Mouse (Mus musculus): ENCODE results near the gene Il12a. TPM values are rescaled to one million over a fixed set of nuclear protein-coding genes. Genes with fewer than 3 reads are reported as not detected.
"Not testable (repeated sequence)": the region's sequence is repeated elsewhere in the genome, so short reads cannot be mapped to it uniquely, and the experiment has no call there.

Il12a gene
- polyA plus RNA-seq, 1 experiment: 10.1 TPM

- peaks cover 3% of the 10 kb centered on the region; the same call in 1 of the 2 replicates for H3K9me3 ChIP-seq
- TF ChIP-seq GATA1 (IDR thresholded peaks at IDR 0.05; ENCODE audit: borderline replicate concordance, low read length) (no peak), FLI1 (IDR thresholded peaks at IDR 0.05; ENCODE audit: low read length) (no peak)
- H3K27me3 ChIP-seq (replicated peaks): peaks cover 10% of the 10 kb centered on the region
- no peaks in the 10 kb centered on the region for H3K36me3 ChIP-seq (replicated peaks; ENCODE audit: low read length)
- no peak overlapping the region for H3K4me3 ChIP-seq (replicated peaks)
- H3K4me1 ChIP-seq: peaks cover 14% of the 10 kb centered on the region; the same call in 1 of the 2 replicates
These were observed 28.9 kb downstream of the Il12a start for GRCm38 (mm10) chr3:68719229-68719819.

- Histone ChIP-seq H3K27me3 (replicated peaks) (peaks cover 10% of the 10 kb centered on the region), H3K4me3 (replicated peaks) (no peak overlapping the region), H3K9me3 (peaks cover 3% of the 10 kb centered on the region; the same call in 1 of the 2 replicates), H3K4me1 (peaks cover 14% of the 10 kb centered on the region; the same call in 1 of the 2 replicates), H3K36me3 (replicated peaks; ENCODE audit: low read length) (no peaks in the 10 kb centered on the region)
- TF ChIP-seq FLI1 (IDR thresholded peaks at IDR 0.05; ENCODE audit: low read length): no peak
- TF ChIP-seq GATA1 (IDR thresholded peaks at IDR 0.05; ENCODE audit: borderline replicate concordance, low read length): no peak
These were observed 29.8 kb downstream of the Il12a start for GRCm38 (mm10) chr3:68720258-68720657.

- H3K27me3 ChIP-seq (replicated peaks): peaks cover 6% of the 10 kb centered on the region
- H3K36me3 ChIP-seq (replicated peaks; ENCODE audit: low read length): no peaks in the 10 kb centered on the region
- H3K4me3 ChIP-seq (replicated peaks): no peak overlapping the region
- no peak for TF ChIP-seq FLI1 (IDR thresholded peaks at IDR 0.05; ENCODE audit: low read length)
- TF ChIP-seq GATA1 (IDR thresholded peaks at IDR 0.05; ENCODE audit: borderline replicate concordance, low read length): no peak
- H3K4me1 ChIP-seq: peaks cover 24% of the 10 kb centered on the region
- H3K9me3 ChIP-seq: peaks cover 3% of the 10 kb centered on the region; the same call in 1 of the 2 replicates
These were observed 51.5 kb downstream of the Il12a start for GRCm38 (mm10) chr3:68741955-68742354.

GRCm38 (mm10) chr3:68742718-68743471, 52.5 kb downstream of the Il12a start:
- TF ChIP-seq FLI1 (IDR thresholded peaks at IDR 0.05; ENCODE audit: low read length) (no peak), GATA1 (IDR thresholded peaks at IDR 0.05; ENCODE audit: borderline replicate concordance, low read length) (no peak)
- peaks cover 24% of the 10 kb centered on the region for H3K4me1 ChIP-seq

GRCm38 (mm10) chr3:68743472-68743732, 53.0 kb downstream of the Il12a start:
- H3K36me3 ChIP-seq (replicated peaks; ENCODE audit: low read length): no peaks in the 10 kb centered on the region
- H3K9me3 ChIP-seq: peaks cover 3% of the 10 kb centered on the region; the same call in 1 of the 2 replicates
- H3K4me3 ChIP-seq (replicated peaks): no peak overlapping the region
- peaks cover 6% of the 10 kb centered on the region for H3K27me3 ChIP-seq (replicated peaks)
- no peak for TF ChIP-seq FLI1 (IDR thresholded peaks at IDR 0.05; ENCODE audit: low read length)
- no peak for TF ChIP-seq GATA1 (IDR thresholded peaks at IDR 0.05; ENCODE audit: borderline replicate concordance, low read length)
- peaks cover 24% of the 10 kb centered on the region for H3K4me1 ChIP-seq

More at GRCm38 (mm10) chr3:68742718-68743471, 52.5 kb downstream of the Il12a start:
- Histone ChIP-seq H3K9me3 (peaks cover 3% of the 10 kb centered on the region; the same call in 1 of the 2 replicates), H3K36me3 (replicated peaks; ENCODE audit: low read length) (no peaks in the 10 kb centered on the region), H3K27me3 (replicated peaks) (peaks cover 6% of the 10 kb centered on the region), H3K4me3 (replicated peaks) (no peak overlapping the region)

GRCm38 (mm10) chr3:68744162-68744561, 53.7 kb downstream of the Il12a start:
- Histone ChIP-seq H3K36me3 (replicated peaks; ENCODE audit: low read length) (no peaks in the 10 kb centered on the region), H3K27me3 (replicated peaks) (peaks cover 6% of the 10 kb centered on the region), H3K4me3 (replicated peaks) (no peak overlapping the region), H3K9me3 (peaks cover 3% of the 10 kb centered on the region; the same call in 1 of the 2 replicates), H3K4me1 (peaks cover 24% of the 10 kb centered on the region)
- TF ChIP-seq GATA1 (IDR thresholded peaks at IDR 0.05; ENCODE audit: borderline replicate concordance, low read length) (no peak), FLI1 (IDR thresholded peaks at IDR 0.05; ENCODE audit: low read length) (no peak)

- Histone ChIP-seq H3K36me3 (replicated peaks; ENCODE audit: low read length) (no peaks in the 10 kb centered on the region), H3K4me1 (peaks cover 24% of the 10 kb centered on the region), H3K4me3 (replicated peaks) (no peak overlapping the region), H3K9me3 (no peaks in the 10 kb centered on the region; the same call in 1 of the 2 replicates), H3K27me3 (replicated peaks) (peaks cover 6% of the 10 kb centered on the region)
- TF ChIP-seq GATA1 (IDR thresholded peaks at IDR 0.05; ENCODE audit: borderline replicate concordance, low read length): no peak
- TF ChIP-seq FLI1 (IDR thresholded peaks at IDR 0.05; ENCODE audit: low read length): no peak
These were observed 54.6 kb downstream of the Il12a start for GRCm38 (mm10) chr3:68745033-68745432.

GRCm38 (mm10) chr3:68746282-68746681, 55.8 kb downstream of the Il12a start:
- H3K36me3 ChIP-seq (replicated peaks; ENCODE audit: low read length); H3K27me3 ChIP-seq (replicated peaks); H3K4me3 ChIP-seq (replicated peaks); H3K9me3 ChIP-seq: not testable (repeated sequence)
- H3K4me1 ChIP-seq: peaks cover 24% of the 10 kb centered on the region

Other genes starting within 250 kb of the Il12a start
- gene 1110032F04Rik, start 178.9 kb downstream of the Il12a start, polyA plus RNA-seq (2012; ENCODE audit: insufficient read depth, low replicate concordance): 0.03 TPM in 1 of 2 replicates, not detected in the other